Mouse (Mus musculus): ENCODE data around the gene Serpinb13. TPM values are rescaled to one million over a fixed set of nuclear protein-coding genes. Genes with fewer than 3 reads are reported as not detected.

Serpinb13 gene
- polyA plus RNA-seq (2014; fragmentation: Illumina TruSeq; extraction: RNeasy Lipid Tissue Mini Kit (QIAGEN cat#74804); ENCODE audit: low replicate concordance): not detected

DNA sequence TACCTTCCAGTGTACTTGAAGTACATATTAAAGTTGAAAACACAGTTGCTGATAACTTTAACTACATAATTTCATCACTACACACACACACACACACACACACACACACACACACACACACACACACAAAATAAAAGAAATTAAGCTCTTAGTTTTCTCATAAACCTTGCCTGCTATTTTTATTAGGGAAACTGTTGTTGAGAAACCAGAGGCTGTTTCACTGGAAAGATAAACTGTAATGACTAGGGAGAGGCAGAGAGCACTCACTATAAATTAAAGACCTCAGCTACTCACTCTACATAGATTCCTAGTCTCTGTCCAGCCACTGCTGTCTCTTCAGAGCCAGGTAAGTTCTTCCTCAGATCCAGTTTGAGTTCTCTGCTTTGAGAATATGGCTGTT, at the start of gene Serpinb13:
TSS of gene Serpinb13 (plus strand) at position 301 of the 400 bp plus-strand sequence.

DNA sequence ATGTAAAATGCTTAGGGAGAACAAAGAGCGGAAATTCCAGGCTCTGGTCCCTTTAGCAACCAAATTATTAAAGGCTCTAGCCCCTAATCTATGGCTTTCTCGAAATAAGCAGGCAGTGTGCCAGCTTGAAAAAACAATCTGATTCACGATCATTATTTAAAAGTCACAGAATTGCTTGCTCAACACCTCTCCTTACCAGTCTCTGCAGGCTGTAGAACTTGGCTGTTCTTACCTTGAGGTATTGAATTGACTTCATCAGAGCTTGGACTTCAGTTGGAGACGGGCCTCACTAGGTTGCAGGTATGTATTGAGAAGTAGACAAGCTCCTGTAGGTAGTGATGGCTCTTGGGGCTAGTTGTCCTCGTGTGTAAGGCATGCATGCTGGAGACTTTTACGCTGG, 46.5 kb upstream of the Serpinb13 start, which contains the start of gene Serpinb12:
TSS of gene Serpinb12 (plus strand) at position 185 of the 400 bp plus-strand sequence.

Other genes with a start within 250 kb of the Serpinb13 start
- gene Kdsr, start 221.3 kb upstream of the Serpinb13 start, polyA plus RNA-seq (2014; fragmentation: Illumina TruSeq; extraction: RNeasy Lipid Tissue Mini Kit (QIAGEN cat#74804); ENCODE audit: low replicate concordance): 12.7 TPM
- 168 TPM for gene Vps4b, start 184.3 kb upstream of the Serpinb13 start, polyA plus RNA-seq (2014; fragmentation: Illumina TruSeq; extraction: RNeasy Lipid Tissue Mini Kit (QIAGEN cat#74804); ENCODE audit: low replicate concordance)
- gene Serpinb5, start 119.8 kb upstream of the Serpinb13 start, polyA plus RNA-seq (2014; fragmentation: Illumina TruSeq; extraction: RNeasy Lipid Tissue Mini Kit (QIAGEN cat#74804); ENCODE audit: low replicate concordance): 6.2 TPM
- not detected for gene Serpinb12, start 46.5 kb upstream of the Serpinb13 start, polyA plus RNA-seq (2014; fragmentation: Illumina TruSeq; extraction: RNeasy Lipid Tissue Mini Kit (QIAGEN cat#74804); ENCODE audit: low replicate concordance)
- not detected for gene Serpinb3a, start 71.3 kb downstream of the Serpinb13 start, polyA plus RNA-seq (2014; fragmentation: Illumina TruSeq; extraction: RNeasy Lipid Tissue Mini Kit (QIAGEN cat#74804); ENCODE audit: low replicate concordance)
- not detected for gene Serpinb3d, start 102.5 kb downstream of the Serpinb13 start, polyA plus RNA-seq (2014; fragmentation: Illumina TruSeq; extraction: RNeasy Lipid Tissue Mini Kit (QIAGEN cat#74804); ENCODE audit: low replicate concordance)